Mouse (Mus musculus): ENCODE measurements around the gene Vps11.
"Not testable (repeated sequence)": the region's sequence is repeated elsewhere in the genome, so short reads cannot be mapped to it uniquely, and the experiment has no call there.

Gene Vps11

DNA sequence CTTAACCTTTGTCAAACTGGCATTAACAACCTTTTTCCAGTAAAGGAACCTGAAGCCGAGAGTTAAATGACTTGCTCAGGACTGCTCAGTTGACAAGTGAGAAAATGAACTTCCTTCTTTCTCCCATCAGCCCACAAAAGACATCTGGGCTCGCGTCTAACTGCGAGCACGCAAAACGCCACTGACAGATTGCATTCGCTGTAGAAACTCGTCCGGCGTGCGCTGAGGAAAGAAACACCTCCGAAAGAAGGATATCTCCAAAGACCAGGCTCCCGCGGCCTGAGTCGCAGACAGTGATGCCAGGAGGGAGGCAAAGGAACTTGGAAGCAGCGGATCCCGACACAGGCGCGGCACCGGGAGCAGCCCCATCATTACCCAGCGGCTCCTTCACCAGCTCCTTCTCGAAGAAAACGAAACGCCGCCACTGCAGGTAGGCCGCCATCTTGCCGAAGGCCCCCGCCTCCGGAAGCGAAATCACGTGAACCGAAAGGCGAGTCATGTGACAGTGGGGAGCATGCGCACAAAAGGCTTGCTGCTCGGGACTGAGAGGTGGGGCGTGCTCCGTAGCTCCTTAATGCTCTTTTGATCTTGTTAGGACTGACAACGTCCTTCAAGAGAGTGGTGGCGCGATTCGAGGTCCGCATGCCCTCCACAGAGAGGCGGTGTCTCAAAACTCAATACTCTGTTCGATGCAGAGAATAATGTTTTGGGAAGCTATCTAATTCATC lies at the start of gene Vps11:
TSS of gene Vps11 (minus strand) at position 481 of the 728 bp plus-strand sequence.
- in situ Hi-C loops (cut with MboI; ENCODE audit: low pct_unique_long_range_greater_than_20kb in 1 of 2, low sequenced_read_pairs in 2 of 2, unreplicated experiment in 1 of 2): no loop called here

DNA sequence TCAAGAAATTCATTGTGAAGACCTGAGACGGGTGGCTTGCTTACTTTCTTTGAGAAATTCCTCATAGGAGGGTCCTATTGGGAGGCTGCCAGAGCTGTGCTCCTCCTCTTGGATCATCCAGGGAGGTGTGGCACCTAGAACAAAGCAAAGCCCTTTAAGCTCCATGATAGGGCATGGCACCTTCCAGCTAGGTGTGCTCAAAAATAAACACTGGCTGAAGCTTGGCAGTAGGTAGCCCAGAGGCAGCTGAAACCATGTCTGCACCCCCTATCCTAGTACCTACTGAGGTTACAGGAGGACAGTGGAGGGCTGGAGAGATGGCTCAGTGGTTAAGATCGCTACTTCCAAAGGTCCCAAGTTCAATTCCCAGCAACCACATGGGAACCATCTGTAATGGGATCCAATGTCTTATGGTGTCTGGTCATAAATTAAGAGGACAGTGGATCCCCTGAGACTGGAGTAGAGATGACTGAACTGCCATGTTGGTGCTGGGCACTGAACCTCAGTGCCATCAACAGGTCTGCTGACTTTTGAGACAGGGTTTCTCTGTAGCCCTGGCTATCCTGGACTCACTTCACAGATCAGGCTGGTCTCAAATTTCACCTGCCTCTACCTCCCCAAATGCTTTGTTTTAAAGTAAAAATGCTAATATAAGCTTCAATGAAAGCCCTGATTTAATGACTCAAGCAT lies 49.3 kb upstream of the Vps11 start:
- in situ Hi-C loops (cut with MboI; ENCODE audit: low pct_unique_long_range_greater_than_20kb in 1 of 2, low sequenced_read_pairs in 2 of 2, unreplicated experiment in 1 of 2): no loop called here

DNA sequence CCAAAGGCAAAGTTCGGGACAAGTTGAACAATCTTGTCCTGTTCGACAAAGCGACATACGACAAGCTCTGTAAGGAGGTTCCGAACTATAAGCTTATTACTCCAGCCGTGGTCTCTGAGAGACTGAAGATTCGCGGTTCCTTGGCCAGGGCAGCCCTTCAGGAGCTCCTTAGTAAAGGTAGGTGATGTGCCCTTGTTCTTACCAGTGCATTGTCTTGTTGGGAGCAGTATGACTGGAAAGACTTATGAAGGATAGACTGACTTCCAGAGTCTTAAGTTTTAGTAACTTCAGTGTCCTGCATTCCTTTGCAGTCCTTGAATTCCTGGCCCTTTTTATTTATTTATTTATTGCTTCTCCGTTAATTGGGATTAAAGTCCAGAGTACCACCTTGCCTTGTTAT lies 47.2 kb upstream of the Vps11 start:
- in situ Hi-C loops (cut with MboI; ENCODE audit: low pct_unique_long_range_greater_than_20kb in 1 of 2, low sequenced_read_pairs in 2 of 2, unreplicated experiment in 1 of 2): not testable (repeated sequence)

DNA sequence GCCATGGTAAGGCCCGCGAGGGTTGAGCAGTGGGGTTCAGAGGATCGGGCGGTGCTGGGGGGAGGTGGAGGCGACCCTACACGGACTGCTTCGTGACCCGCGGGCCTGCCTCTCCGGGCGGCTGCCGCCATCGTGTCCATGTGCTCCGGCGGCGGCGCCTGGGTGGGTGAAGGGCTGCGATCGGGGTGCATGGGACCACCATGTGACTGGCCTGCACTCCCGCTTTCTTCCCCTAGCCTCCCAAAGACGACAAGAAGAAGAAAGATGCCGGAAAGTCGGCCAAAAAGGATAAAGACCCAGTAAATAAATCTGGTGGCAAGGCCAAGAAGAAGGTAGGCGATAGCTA lies 46.3 kb upstream of the Vps11 start:
- in situ Hi-C loops (cut with MboI; ENCODE audit: low pct_unique_long_range_greater_than_20kb in 1 of 2, low sequenced_read_pairs in 2 of 2, unreplicated experiment in 1 of 2): no loop called here

DNA sequence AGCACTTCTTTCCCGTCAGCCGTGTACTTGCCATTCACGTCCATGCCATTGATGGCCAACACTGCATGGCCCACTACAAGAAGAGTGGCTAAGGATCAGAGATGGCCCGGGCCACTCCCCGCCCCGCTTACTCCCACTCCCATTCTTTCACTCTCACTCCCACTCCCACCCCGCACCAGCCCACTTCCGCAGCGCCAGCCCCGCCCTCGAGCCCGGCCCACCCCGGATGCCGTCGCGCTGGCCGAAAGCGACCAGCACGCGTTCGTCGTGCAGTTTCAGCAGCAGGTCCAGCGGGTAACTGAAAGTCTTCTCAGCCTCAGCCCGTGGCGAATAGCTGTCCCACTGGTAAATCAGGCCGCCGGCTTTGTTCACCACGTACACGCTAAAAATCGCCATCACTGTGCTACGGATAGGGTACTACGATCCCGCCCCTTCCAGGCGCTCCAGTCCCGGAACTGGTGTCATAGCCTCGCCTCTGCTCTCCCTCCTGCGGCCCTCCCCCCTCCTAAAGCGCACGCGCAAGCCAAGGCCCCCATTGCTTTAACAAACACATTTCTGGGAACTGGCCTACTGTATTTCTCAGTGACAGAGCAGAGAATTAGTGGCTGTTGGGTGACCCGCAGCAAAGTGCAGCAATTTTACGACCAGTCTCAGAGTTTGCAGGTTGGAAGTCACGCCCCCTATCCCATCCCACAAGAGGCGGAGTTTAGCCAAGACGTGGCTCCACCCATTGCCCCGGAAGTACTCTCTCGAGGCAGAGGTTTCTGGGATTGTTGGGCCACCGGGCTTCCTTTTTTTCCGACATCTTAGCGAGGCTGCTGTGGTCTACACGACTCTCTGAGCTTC lies 45.7 kb upstream of the Vps11 start, which contains the start of the genes Rps25 and Trappc4:
TSS of gene Rps25 (plus strand) at position 234 of the 846 bp plus-strand sequence.
TSS of gene Trappc4 (minus strand) at position 695 of the 846 bp plus-strand sequence.
- in situ Hi-C loops (cut with MboI; ENCODE audit: low pct_unique_long_range_greater_than_20kb in 1 of 2, low sequenced_read_pairs in 2 of 2, unreplicated experiment in 1 of 2): no loop called here

DNA sequence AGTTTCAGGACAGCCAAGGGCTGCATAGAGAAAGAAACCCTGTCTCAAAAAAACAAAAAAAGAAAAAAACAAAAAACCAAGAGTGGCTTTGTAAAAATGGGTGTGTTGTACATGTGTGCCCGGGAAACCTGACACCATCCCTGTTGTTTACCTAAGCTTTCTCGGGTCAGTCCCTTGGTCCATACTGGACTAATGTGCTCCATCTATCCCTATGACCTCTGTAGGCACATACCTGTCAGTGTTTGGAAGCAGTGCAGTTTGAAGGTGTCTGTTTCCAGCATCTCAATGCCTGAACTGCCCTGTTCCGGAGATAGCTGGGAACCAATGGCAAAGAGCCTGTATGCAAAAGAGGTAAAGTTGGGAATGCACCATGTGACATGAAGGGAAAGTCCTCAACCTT lies 43.5 kb upstream of the Vps11 start:
- in situ Hi-C loops (cut with MboI; ENCODE audit: low pct_unique_long_range_greater_than_20kb in 1 of 2, low sequenced_read_pairs in 2 of 2, unreplicated experiment in 1 of 2): no loop called here

DNA sequence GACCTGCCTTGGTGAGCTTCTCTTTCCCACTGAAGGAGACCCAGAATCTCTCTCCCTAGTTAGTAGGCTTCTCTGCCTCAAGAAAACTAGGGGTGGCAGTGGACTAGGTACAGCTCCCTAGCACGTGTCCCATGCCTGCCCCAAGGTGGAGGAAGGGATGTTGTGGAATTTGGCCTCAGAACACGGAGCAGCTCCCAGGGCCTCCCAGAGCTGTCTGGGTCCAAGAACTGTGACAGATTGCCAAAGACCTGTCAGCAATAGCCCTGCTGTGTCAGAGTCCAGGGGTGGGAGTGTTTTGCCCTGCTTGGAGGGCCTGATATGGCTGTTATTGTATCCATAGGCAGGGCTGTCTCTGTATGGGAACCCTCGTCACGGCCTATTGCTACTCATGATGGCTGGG lies 39.6 kb upstream of the Vps11 start:
- in situ Hi-C loops (cut with MboI; ENCODE audit: low pct_unique_long_range_greater_than_20kb in 1 of 2, low sequenced_read_pairs in 2 of 2, unreplicated experiment in 1 of 2): no loop called here

DNA sequence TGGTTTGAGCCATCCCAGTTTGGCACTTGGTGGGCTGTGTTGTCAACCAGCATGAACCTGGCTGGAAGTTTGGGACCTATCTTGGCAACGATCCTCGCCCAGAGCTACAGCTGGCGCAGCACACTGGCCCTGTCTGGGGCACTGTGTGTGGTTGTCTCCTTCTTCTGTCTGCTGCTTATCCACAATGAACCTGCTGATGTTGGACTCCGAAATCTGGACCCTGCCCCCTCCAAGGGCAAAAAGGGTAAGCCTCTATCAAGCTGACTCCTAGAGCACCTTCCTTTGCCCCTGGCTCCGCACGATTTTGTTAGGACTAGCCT lies 38.3 kb upstream of the Vps11 start:
- in situ Hi-C loops (cut with MboI; ENCODE audit: low pct_unique_long_range_greater_than_20kb in 1 of 2, low sequenced_read_pairs in 2 of 2, unreplicated experiment in 1 of 2): no loop called here

DNA sequence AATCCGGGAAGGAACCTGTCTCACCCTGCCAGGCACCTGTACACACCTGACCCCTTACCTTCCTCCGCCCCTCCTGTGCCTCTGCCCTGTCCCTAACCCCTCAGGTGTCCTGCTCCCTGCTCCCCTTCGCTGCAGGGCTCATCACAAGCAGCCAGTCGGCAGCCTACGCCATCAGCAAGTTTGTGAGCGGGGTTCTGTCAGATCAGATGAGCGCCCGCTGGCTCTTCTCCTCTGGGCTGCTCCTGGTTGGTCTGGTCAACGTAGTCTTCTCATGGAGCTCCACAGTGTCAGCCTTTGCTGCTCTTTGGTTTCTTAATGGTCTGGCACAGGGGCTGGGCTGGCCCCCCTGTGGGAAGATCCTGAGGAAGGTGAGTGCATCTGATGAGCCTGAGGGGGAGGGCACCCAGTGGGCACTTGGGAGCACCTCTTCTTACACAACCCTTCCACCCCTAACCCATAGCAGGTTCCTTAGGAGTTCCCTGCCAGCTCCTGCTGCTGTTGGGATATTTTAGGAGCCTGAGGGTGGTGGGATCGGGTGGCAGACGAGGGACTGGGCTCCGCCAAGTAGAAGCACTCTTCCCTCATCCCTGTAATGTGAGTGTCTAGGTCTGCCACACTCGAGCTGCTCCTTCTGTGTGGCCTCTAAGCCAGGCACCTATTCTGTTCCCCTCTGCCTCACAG lies 37.8 kb upstream of the Vps11 start:
- in situ Hi-C loops (cut with MboI; ENCODE audit: low pct_unique_long_range_greater_than_20kb in 1 of 2, low sequenced_read_pairs in 2 of 2, unreplicated experiment in 1 of 2): no loop called here

DNA sequence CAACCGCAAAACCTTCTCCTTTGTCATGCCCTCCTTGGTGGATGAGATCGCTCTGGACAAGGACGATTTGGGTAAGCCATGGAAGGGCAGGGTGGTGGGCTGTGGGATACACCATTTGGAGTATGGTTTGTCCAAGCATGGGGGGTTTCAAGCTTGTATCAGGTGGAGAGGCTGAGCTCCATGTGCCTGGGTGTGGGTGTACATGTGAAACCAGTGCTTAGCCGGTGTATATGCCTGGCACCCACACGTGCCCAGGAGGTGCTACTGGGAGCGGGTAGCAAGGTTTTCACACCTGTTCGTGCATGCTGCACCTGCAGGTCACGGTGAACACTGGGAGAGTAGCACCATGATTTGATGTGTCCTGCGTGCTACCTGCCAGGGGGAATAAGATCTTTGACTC lies 37.1 kb upstream of the Vps11 start:
- in situ Hi-C loops (cut with MboI; ENCODE audit: low pct_unique_long_range_greater_than_20kb in 1 of 2, low sequenced_read_pairs in 2 of 2, unreplicated experiment in 1 of 2): no loop called here

DNA sequence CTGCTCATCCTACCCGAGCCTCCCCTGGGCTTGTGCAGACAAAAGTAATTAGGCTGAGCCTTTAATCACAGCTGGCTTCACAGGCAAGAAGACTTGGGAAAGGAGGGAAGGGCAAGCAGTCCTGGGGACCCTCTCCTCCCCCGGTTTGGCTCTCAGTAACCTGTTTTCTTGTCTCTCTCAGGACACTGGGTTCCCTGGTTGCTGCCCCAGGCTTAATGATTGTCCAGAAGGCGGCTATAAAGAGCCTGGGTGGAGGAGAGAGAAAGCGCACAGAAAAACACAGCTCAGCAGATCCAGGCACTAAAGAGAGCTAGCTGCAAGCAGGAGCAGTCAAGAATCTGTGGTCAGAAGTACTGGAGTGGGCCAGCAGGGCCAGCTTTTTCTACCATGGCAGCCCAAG lies 36.6 kb upstream of the Vps11 start:
- in situ Hi-C loops (cut with MboI; ENCODE audit: low pct_unique_long_range_greater_than_20kb in 1 of 2, low sequenced_read_pairs in 2 of 2, unreplicated experiment in 1 of 2): no loop called here

DNA sequence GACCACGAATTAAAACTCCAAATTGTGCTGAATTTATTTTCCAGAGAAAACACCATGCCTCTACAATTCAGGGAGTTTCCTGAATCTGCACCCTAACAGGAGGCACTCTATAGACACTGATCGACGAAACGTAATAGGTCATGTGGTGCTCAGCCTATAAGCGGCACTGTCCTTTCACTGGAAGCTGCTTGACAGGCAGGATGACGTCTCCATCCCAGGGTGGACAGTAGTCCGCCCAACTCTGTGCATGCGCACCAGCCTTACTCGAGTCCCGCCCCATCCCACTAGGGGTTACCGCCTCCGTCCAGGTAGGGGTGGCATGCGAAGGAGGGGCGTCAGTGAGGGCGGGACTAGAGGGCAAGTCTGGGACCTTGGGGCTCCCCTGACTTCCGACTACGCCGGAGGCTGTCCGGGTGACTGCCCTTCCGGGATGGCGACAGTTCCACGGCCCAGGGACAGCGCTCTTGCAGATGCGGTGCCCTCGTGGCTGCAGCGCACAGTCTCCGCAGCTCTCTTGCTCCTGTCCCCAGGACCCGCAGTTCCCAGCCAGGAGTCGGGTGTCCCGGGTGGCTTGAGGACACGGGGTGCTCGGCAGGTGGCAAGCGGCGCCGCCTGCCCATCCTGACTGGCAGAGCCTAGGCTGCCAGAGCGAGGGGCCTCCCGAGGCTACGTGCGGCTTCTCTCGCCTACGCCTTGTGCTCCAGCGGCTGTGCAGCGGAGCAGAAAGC lies 35.4 kb upstream of the Vps11 start, which contains the start of gene Slc37a4:
TSS of gene Slc37a4 (plus strand) at position 169 of the 728 bp plus-strand sequence.
- in situ Hi-C loops (cut with MboI; ENCODE audit: low pct_unique_long_range_greater_than_20kb in 1 of 2, low sequenced_read_pairs in 2 of 2, unreplicated experiment in 1 of 2): no loop called here

DNA sequence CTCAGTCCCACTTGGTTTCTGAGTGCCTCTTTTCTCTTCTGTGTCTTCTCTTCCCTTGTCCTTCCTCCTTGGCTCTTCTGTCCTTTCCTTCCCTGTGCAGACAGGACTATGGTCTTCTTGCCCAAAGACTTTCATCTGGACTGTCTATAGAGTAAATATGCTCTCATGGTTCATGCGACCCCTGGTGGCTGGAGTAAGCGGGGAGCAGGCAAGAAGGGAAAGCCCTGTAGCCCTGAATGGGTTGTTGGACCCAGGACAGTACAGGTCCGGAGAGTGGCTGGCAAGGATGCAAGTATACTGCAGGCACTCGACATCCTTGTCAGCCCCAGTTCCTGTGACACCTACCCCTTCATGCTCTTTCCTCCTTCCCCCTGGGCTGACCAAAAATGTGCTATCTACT lies 30.0 kb upstream of the Vps11 start:
- in situ Hi-C loops (cut with MboI; ENCODE audit: low pct_unique_long_range_greater_than_20kb in 1 of 2, low sequenced_read_pairs in 2 of 2, unreplicated experiment in 1 of 2): no loop called here

DNA sequence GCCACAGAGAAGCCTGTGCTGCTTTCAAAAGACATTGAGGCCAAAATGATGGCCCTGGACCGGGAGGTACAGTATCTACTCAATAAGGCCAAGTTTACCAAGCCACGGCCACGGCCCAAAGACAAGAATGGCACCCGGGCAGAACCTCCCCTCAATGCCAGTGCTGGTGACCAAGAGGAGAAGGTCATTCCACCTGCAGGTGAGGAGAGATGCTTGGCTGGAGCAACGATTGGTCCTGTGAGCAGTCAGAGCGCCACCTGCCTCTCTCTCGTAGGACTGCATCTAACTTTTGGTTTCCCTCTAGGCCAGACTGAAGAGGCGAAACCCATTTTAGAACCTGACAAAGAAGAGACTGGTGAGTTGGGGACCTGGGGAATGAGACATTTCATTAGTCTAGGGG lies 27.8 kb upstream of the Vps11 start:
- in situ Hi-C loops (cut with MboI; ENCODE audit: low pct_unique_long_range_greater_than_20kb in 1 of 2, low sequenced_read_pairs in 2 of 2, unreplicated experiment in 1 of 2): no loop called here

DNA sequence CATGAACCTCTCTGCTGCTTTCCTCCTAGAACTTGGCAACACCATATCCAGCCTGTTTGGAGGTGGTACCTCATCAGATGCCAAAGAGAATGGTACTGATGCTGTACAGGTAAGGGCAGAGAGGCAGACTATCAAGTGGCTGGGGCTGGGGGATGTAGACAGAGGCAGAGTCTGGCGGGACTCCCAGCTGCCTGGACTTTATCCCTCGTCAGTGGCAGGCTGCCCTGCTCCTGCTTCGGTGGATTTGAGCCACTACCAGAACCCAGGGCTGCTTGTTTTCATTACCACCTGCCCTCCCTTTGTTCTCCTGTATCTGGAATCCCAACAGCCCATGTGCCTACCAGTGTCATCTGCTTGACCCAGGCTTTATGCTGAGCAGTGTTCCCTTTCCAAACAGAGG lies 25.8 kb upstream of the Vps11 start:
- in situ Hi-C loops (cut with MboI; ENCODE audit: low pct_unique_long_range_greater_than_20kb in 1 of 2, low sequenced_read_pairs in 2 of 2, unreplicated experiment in 1 of 2): no loop called here

DNA sequence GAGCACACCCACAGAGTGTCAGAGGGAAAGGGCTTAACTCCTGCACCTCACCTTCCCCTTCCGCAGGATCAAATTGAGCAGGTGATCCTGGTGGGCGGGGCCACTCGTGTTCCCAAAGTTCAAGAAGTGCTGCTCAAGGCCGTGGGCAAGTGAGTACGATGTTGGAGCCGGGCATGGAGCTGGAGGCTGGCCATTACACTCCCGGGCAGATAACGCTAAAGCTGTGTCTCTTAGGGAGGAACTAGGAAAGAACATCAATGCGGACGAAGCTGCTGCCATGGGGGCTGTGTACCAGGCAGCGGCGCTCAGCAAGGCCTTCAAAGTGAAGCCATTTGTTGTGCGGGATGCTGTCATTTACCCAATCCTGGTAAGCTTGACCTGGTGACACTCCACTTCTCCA lies 23.1 kb upstream of the Vps11 start:
- in situ Hi-C loops (cut with MboI; ENCODE audit: low pct_unique_long_range_greater_than_20kb in 1 of 2, low sequenced_read_pairs in 2 of 2, unreplicated experiment in 1 of 2): no loop called here

DNA sequence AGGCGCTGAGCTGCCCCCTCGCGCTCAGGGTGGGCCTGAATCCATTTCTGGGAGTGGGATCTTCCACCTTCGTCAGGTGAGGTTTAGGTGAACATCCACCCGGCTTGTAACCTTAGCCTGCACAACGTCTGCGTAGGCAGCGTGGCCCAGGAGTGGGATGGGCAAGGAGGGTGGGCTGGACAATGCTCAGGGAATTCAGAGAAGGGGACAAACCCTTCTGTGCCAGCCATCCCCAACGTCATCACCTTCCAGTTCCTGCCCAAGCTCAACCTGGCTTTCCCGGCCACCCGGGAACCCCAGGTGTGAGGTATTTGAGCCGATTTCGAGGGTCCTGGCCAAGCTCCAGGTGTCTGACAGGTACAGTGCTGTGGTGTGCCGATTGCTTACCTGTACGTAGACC lies 18.4 kb upstream of the Vps11 start:
- in situ Hi-C loops (cut with MboI; ENCODE audit: low pct_unique_long_range_greater_than_20kb in 1 of 2, low sequenced_read_pairs in 2 of 2, unreplicated experiment in 1 of 2): no loop called here

DNA sequence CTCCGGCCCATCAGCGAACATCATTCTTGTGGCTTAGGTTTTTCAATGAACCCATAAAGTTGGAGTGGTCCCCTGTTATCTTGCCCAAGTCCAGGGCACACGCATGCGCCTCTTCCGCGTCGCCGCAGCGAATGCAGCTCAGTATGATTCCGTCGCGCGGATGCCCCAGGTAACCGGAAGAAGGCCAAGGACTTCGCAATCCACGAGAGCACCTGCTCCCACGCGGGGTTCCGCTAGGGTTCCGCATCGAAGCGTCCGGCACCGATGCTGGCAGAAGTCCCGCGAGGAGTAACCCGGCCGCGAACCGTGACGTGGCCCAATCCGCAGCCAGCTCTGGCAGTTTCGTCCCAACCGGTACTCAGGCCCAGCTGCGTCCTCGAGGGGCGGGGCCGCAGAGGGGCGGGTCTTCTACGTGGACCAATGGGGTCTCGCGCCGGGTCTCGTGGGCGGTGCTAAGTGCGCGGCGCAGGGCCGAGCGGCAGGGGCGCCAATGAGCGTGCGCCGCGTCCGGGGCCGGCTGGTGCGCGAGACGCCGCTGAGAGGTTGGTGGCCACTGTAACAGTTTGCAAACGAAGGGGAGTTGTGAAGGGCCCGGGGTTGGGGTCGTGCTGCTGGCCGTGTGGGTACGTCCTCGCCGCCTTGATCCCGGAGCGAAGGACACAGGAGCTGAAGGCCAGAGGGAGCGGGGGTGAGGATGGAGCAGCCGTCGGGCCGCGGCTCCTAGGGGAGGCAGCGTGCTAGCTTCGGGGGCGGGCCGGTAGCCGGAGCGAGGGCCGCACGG lies 17.8 kb upstream of the Vps11 start, which contains the start of gene Hyou1:
TSS of gene Hyou1 (plus strand) at position 437 of the 781 bp plus-strand sequence.
- in situ Hi-C loops (cut with MboI; ENCODE audit: low pct_unique_long_range_greater_than_20kb in 1 of 2, low sequenced_read_pairs in 2 of 2, unreplicated experiment in 1 of 2): no loop called here
